Mouse (Mus musculus) adrenal gland, postnatal 14 days (tissue): ENCODE results near the gene Mpig6b. TPM values are rescaled to one million over a fixed set of nuclear protein-coding genes. Genes with fewer than 3 reads are reported as not detected.

Experiments used
- DNase-seq: peaks from one replicate; pipeline ENCODE4 v3.0.0; 2021; ENCODE audit warnings: mixed read lengths
- total RNA-seq: library from RNA; stranded (reverse); gene quantifications from 2 replicates; pipeline ENCODE4 v1.2.3, GENCODE M21; 2021

The Mpig6b gene
- total RNA-seq, 1 experiment from 2014 or later: 0.26 TPM

GRCm38 (mm10) chr17:35016791-35017705 is 48.9 kb downstream of the Mpig6b start:
- DNase-seq: no peak

- DNase-seq: peak; percentile 80
Measured at GRCm38 (mm10) chr17:35016376-35016775, 49.6 kb downstream of the Mpig6b start, which contains the start of gene Vwa7. Gene Vwa7, plus strand, starts transcription at chr17:35016579.

- no peak for DNase-seq
Measured at GRCm38 (mm10) chr17:35015296-35015695, 50.7 kb downstream of the Mpig6b start.

GRCm38 (mm10) chr17:35013221-35013620 is 52.8 kb downstream of the Mpig6b start:
- no peak for DNase-seq

Other genes with a start within 250 kb of the Mpig6b start
- 38.0 and 38.6 TPM in 2 replicates for gene Stk19, start 229.2 kb downstream of the Mpig6b start, total RNA-seq
- 65.0 and 65.5 TPM in 2 replicates for gene Dxo, start 229.2 kb downstream of the Mpig6b start, total RNA-seq
- gene Skiv2l, start 216.0 kb downstream of the Mpig6b start, total RNA-seq: 55.0 and 60.0 TPM in 2 replicates
- gene Nelfe, start 215.8 kb downstream of the Mpig6b start, total RNA-seq: 54.4 and 58.4 TPM in 2 replicates
- 36.2 and 180 TPM in 2 replicates for gene Cfb, start 203.7 kb downstream of the Mpig6b start, total RNA-seq
- gene Zbtb12, start 186.7 kb downstream of the Mpig6b start, total RNA-seq: 13.8 and 15.2 TPM in 2 replicates
- not detected in 2 replicates for gene Gm20547, start 184.1 kb downstream of the Mpig6b start, total RNA-seq
- gene C2, start 167.9 kb downstream of the Mpig6b start, total RNA-seq: 43.2 and 54.5 TPM in 2 replicates
- 112 and 134 TPM in 2 replicates for gene Ehmt2, start 167.7 kb downstream of the Mpig6b start, total RNA-seq
- gene Slc44a4, start 151.7 kb downstream of the Mpig6b start, total RNA-seq: 1.5 and 1.7 TPM in 2 replicates
- gene Neu1, start 134.9 kb downstream of the Mpig6b start, total RNA-seq: 19.3 and 25.2 TPM in 2 replicates
- gene Hspa1b, start 106.9 kb downstream of the Mpig6b start, total RNA-seq: 29.6 and 90.6 TPM in 2 replicates
- not detected in 2 replicates for gene Gm20481, start 96.3 kb downstream of the Mpig6b start, total RNA-seq
- gene Hspa1a, start 94.0 kb downstream of the Mpig6b start, total RNA-seq: 12.7 and 38.7 TPM in 2 replicates
- gene Hspa1l, start 93.5 kb downstream of the Mpig6b start, total RNA-seq: 0.34 and 0.37 TPM in 2 replicates
- 39.4 and 44.2 TPM in 2 replicates for gene Lsm2, start 84.3 kb downstream of the Mpig6b start, total RNA-seq
- gene Vars, start 65.2 kb downstream of the Mpig6b start, total RNA-seq: 55.3 and 71.7 TPM in 2 replicates
- 0.85 and 1.2 TPM in 2 replicates for gene Vwa7, start 49.6 kb downstream of the Mpig6b start, total RNA-seq
- gene Sapcd1, start 38.2 kb downstream of the Mpig6b start, total RNA-seq: 1.3 and 1.7 TPM in 2 replicates
- 1.8 and 3.6 TPM in 2 replicates for gene Msh5, start 19.4 kb downstream of the Mpig6b start, total RNA-seq
- gene Clic1, start 16.2 kb downstream of the Mpig6b start, total RNA-seq: 83.0 and 109 TPM in 2 replicates
- gene Ddah2, start 7.1 kb downstream of the Mpig6b start, total RNA-seq: 24.2 and 30.6 TPM in 2 replicates
- gene Ly6g6c, start 796 bp downstream of the Mpig6b start, total RNA-seq: not detected in 2 replicates
- gene Ly6g6e, start 10.7 kb upstream of the Mpig6b start, total RNA-seq: not detected in 2 replicates
- 1.1 and 1.7 TPM in 2 replicates for gene Ly6g6d, start 11.9 kb upstream of the Mpig6b start, total RNA-seq
- not detected in 2 replicates for gene Ly6g6f, start 19.4 kb upstream of the Mpig6b start, total RNA-seq
- 69.7 and 76.3 TPM in 2 replicates for gene Abhd16a, start 23.1 kb upstream of the Mpig6b start, total RNA-seq
- not detected in 2 replicates for gene Ly6g5c, start 42.1 kb upstream of the Mpig6b start, total RNA-seq
- gene Ly6g5b, start 49.2 kb upstream of the Mpig6b start, total RNA-seq: 0.33 and 1.1 TPM in 2 replicates
- 11.3 and 12.3 TPM in 2 replicates for gene Gpank1, start 55.3 kb upstream of the Mpig6b start, total RNA-seq
- 210 and 214 TPM in 2 replicates for gene Csnk2b, start 55.9 kb upstream of the Mpig6b start, total RNA-seq
- 23.6 and 24.8 TPM in 2 replicates for gene D17H6S53E, start 60.2 kb upstream of the Mpig6b start, total RNA-seq
- gene Apom, start 65.9 kb upstream of the Mpig6b start, total RNA-seq: 3.3 and 35.6 TPM in 2 replicates
- gene Bag6, start 69.0 kb upstream of the Mpig6b start, total RNA-seq: 357 and 375 TPM in 2 replicates
- gene Prrc2a, start 98.7 kb upstream of the Mpig6b start, total RNA-seq: 246 and 247 TPM in 2 replicates
- 3.3 and 5.6 TPM in 2 replicates for gene Aif1, start 109.9 kb upstream of the Mpig6b start, total RNA-seq
- gene Lst1, start 122.3 kb upstream of the Mpig6b start, total RNA-seq: 5.6 and 11.9 TPM in 2 replicates
- gene Ltb, start 128.3 kb upstream of the Mpig6b start, total RNA-seq: 4.3 and 35.6 TPM in 2 replicates
- gene Tnf, start 135.8 kb upstream of the Mpig6b start, total RNA-seq: 0.33 and 1.4 TPM in 2 replicates
- 0.33 and 2.7 TPM in 2 replicates for gene Lta, start 139.2 kb upstream of the Mpig6b start, total RNA-seq
- 0.67 TPM in 1 of 2 replicates, not detected in the other for gene Gm16181, start 154.7 kb upstream of the Mpig6b start, total RNA-seq
- 7.0 and 8.2 TPM in 2 replicates for gene Atp6v1g2, start 167.5 kb upstream of the Mpig6b start, total RNA-seq
- 15.3 and 17.7 TPM in 2 replicates for gene Nfkbil1, start 169.6 kb upstream of the Mpig6b start, total RNA-seq
- 200 and 232 TPM in 2 replicates for gene Ddx39b, start 175.6 kb upstream of the Mpig6b start, total RNA-seq
- gene H2-D1, start 196.5 kb upstream of the Mpig6b start, total RNA-seq: 93.3 and 154 TPM in 2 replicates